Mouse (Mus musculus) hindbrain, embryonic 11.5 days (tissue): ENCODE results near the gene Shroom3. TPM values are rescaled to one million over a fixed set of nuclear protein-coding genes. Genes with fewer than 3 reads are reported as not detected.
A peak's percentile ranks its signal among the peaks of the same experiment; 100 is the strongest.

Source experiments
- ATAC-seq: fragments of 200-750 bp; cut with Nextera tagmentation; 2 replicates; pipeline ENCODE4 v1.8.0; 2017; ENCODE audit warnings: mild to moderate bottlenecking, moderate TSS enrichment, moderate library complexity; ENCODE audit not compliant: low FRiP score
- DNase-seq: peaks from one replicate; pipeline ENCODE4 v3.0.0-alpha.2; 2015; ENCODE audit warnings: low spot score
- H3K27ac ChIP-seq: fragments of 300-500 bp; sonication (generic); 2 replicates; pipeline ENCODE4 v1.5.1; 2014; ENCODE audit warnings: mild to moderate bottlenecking, low read depth, low read length
- H3K27me3 ChIP-seq: fragments of 300-500 bp; sonication (generic); 2 replicates; pipeline ENCODE4 v1.6.1; 2014; ENCODE audit warnings: mild to moderate bottlenecking, low read length, moderate library complexity, mixed read lengths; ENCODE audit not compliant: control insufficient read depth, insufficient read depth
- H3K36me3 ChIP-seq: fragments of 300-500 bp; sonication (generic); 2 replicates; pipeline ENCODE4 v1.6.1; 2014; ENCODE audit warnings: mild to moderate bottlenecking, low read length, moderate library complexity, mixed read lengths; ENCODE audit not compliant: control insufficient read depth, insufficient read depth
- H3K4me1 ChIP-seq: fragments of 300-500 bp; sonication (generic); replicated peaks from 2 replicates; pipeline ENCODE4 v1.6.1; 2014; ENCODE audit warnings: low read length, mixed read lengths; ENCODE audit not compliant: control insufficient read depth, insufficient read depth
- H3K4me2 ChIP-seq: fragments of 300-500 bp; sonication (generic); replicated peaks from 2 replicates; pipeline ENCODE4 v1.6.1; 2014; ENCODE audit warnings: mild to moderate bottlenecking, low read depth, low read length
- H3K4me3 ChIP-seq: fragments of 300-500 bp; sonication (generic); 2 replicates; pipeline ENCODE4 v1.5.1; 2014; ENCODE audit warnings: low read depth, low read length
- H3K9ac ChIP-seq: fragments of 300-500 bp; sonication (generic); 2 replicates; pipeline ENCODE4 v1.6.1; 2014; ENCODE audit warnings: low read depth, low read length
- H3K9me3 ChIP-seq: fragments of 300-500 bp; sonication (generic); 2 replicates; pipeline ENCODE4 v1.6.1; 2016; ENCODE audit warnings: low read length; ENCODE audit not compliant: control insufficient read depth
- WGBS: fragments of 180-500 bp; shearing (Covaris S2); extraction: QIAGEN DNeasy Blood & Tissue Kit; methylation state at CpG from one replicate; pipeline ENCODE4 v1.1.7; 2014; 5-methylcytosine and 5-hydroxymethylcytosine counted together
- polyA plus RNA-seq: library from polyadenylated mRNA; unstranded; fragments of >200 nt; fragmentation: Nextera tagmentation; extraction: Ambion mirVana; gene quantifications from 2 replicates; pipeline ENCODE4 v1.2.1, GENCODE M21; 2014

Gene Shroom3
- polyA plus RNA-seq, 1 experiment from 2014 or later, result 4.8 TPM

DNA sequence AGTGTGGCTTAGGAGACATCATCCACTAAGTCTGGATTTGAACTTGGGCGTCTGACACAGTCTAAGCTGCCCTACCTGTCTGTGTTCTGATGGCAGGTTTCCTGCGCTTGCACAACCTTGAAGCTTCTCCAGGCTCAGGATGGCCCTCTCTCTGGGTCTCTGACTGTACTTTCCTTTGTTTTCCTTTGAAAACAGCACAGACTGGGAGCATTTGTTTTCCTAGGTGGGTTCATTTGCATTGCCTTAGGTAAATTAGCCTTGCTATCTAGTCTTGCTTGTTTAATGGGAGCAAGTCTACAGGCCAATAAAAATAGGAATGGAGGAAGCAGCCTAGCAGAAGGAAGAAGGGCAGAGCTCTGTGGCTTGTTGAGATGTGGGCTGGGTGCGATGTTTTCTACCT is 114.7 kb downstream of the Shroom3 start:
- ATAC-seq, result no peak
- Histone ChIP-seq H3K9ac (no peak overlapping the region), H3K36me3 (no peaks in the 10 kb centered on the region), H3K4me1 (no peaks in the 10 kb centered on the region), H3K27ac (no peak overlapping the region), H3K27me3 (no peaks in the 10 kb centered on the region), H3K9me3 (no peaks in the 10 kb centered on the region), H3K4me3 (no peak overlapping the region), H3K4me2 (no peak overlapping the region)
- WGBS, result 76% methylated on average over 3 of the region's 3 CpGs
- DNase-seq, result no peak

DNA sequence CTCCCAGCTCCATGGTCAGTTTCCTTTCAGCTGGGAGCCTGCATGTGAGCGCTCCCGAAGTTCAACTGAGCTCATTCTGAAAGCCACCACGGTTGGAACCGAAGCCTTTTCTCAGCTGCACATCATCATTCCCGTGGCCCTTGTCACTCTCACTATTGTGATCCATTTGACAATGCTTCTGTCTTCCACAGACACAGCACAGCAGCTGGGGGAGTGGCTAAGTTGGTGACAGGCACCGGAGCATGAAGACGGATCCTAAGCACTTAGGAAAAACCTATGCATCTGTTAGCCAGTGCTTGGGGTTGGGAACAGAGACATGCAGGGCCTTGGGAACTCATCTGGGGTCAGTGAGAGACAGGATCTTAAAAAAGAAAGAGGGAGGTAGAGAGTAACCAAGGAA is 121.1 kb downstream of the Shroom3 start:
- Histone ChIP-seq H3K4me3 (no peak overlapping the region), H3K4me2 (no peak overlapping the region), H3K4me1 (no peaks in the 10 kb centered on the region; the same call in 1 of the 2 replicates), H3K27ac (no peak overlapping the region), H3K27me3 (0 out of 2 replicates have a peak, but pooled peaks cover 3% of the 10 kb centered on the region), H3K9me3 (no peaks in the 10 kb centered on the region), H3K36me3 (no peaks in the 10 kb centered on the region), H3K9ac (no peak overlapping the region)
- DNase-seq, result peak; percentile 45
- WGBS, result 17% methylated on average over 7 of the region's 7 CpGs
- ATAC-seq, result peak; percentile 64; the same call in 1 of the 2 replicates

DNA sequence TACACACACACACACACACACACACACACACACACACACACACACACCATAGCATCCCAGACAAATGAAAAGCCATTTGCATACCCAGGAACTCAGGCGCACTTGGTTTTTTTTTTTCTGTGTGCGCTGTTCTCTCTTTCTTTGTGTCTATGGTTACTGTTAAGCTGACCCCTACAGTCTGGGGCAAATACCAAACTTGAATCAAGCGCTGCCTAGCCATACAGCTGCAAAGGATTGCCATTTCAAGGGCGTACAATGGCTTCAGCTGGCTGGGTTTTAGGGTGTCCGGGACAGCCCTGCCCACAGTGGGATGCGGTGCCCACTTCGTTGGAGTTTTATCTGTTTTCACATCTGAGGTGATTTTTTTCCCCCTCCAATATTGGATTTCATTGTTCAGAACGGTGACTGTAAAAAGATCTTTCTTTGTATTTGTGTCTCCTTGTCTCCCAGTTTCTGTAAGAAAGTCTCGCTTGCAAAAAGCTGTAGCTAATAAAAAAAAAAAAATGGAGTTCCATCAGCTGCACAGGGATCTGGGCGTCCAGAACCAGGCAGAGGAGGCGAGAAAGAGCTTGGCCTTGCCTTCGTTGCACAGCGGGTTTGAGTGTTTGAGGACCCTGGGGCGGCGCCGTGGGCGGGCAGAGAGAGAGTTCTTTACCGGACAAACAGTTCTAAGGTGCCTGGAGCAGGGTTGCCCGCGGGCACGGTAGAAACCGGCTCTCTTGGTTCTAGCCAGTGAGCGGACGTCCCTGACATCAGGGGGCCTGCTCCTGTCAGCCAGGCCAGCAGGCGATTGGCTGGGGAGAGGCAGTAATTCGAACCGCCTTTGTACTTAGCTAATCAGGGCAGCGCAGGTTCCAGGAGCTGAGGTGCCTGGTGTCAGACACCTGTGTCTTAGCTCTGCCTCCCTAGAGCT is 125.5 kb downstream of the Shroom3 start:
- Histone ChIP-seq H3K4me2 (peak overlapping the region; percentile 50), H3K36me3 (no peaks in the 10 kb centered on the region), H3K27ac (peak overlapping the region; percentile 30; the same call in 1 of the 2 replicates), H3K4me3 (peak overlapping the region; percentile 28), H3K9ac (peak overlapping the region; percentile 46; the same call in 1 of the 2 replicates), H3K27me3 (0 out of 2 replicates have a peak, but pooled peaks cover 3% of the 10 kb centered on the region), H3K4me1 (peaks cover 3% of the 10 kb centered on the region; the same call in 1 of the 2 replicates), H3K9me3 (no peaks in the 10 kb centered on the region)
- WGBS, result 5% methylated on average over 28 of the region's 28 CpGs
- DNase-seq (peak; percentile 76), ATAC-seq (peak; percentile 66)

DNA sequence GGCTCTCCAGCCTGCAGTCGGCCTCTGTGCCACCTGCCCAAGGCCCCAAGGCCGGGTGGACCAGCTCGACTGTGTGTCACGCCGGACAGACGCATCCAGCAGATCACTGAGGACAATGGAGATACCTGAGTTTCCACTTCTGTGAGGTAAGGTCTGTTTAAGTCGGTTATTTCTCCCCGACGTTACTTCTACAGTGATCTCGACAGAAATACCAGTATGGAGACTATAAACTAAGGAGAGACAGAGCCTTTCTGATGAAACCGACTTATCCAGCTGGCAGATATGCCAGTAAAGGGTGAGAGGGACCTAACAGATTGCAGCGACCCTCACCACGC is 126.1 kb downstream of the Shroom3 start:
- Histone ChIP-seq H3K9me3 (no peaks in the 10 kb centered on the region), H3K4me1 (peaks cover 3% of the 10 kb centered on the region; the same call in 1 of the 2 replicates), H3K27me3 (0 out of 2 replicates have a peak, but pooled peaks cover 3% of the 10 kb centered on the region), H3K36me3 (no peaks in the 10 kb centered on the region), H3K9ac (peak overlapping the region; percentile 24; the same call in 1 of the 2 replicates), H3K27ac (no peak overlapping the region), H3K4me3 (peak overlapping the region; percentile 28), H3K4me2 (peak overlapping the region; percentile 50)
- WGBS, result 23% methylated on average over 13 of the region's 13 CpGs
- DNase-seq (no peak), ATAC-seq (no peak)

DNA sequence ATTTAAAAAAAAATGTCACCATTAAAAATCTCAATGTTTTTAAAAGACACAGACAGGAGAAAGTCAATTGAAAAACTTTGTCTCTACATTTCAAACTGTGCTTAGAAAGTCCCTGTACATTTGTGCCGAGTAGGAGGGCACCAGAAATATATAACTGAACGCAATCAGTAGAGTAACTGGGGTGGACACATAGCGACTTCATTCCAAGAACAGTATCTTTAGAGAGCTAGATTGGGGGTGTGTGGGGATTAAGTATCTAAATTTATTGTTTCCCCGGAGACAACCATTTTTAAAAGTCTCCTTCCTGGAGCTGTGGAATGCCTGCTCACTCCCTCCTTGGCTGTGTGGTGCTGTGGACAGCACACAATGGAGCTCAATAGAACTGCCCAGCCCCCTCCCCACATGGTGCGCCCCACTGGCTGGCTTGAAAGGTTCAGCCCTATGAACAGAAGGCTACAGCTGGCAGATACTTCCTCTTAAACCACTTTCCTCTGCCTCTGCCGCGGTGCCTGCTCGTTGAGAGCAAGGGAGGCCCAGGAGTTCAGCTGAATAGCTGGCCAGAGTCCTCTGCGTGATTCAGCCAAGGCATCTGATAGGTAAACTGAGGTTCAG is 127.8 kb downstream of the Shroom3 start:
- 0 out of 2 replicates have a peak overlapping the region, but pooled peaks have one; percentile 14 for H3K27ac ChIP-seq
- 0 out of 2 replicates have a peak, but pooled peaks cover 3% of the 10 kb centered on the region for H3K27me3 ChIP-seq
- peak overlapping the region; percentile 15; the same call in 1 of the 2 replicates for H3K4me2 ChIP-seq
- 6% methylated on average over 9 of the region's 9 CpGs for WGBS
- H3K36me3 ChIP-seq, result no peaks in the 10 kb centered on the region
- peak; percentile 80 for ATAC-seq
- H3K9ac ChIP-seq, result no peak overlapping the region
- DNase-seq, result peak; percentile 77
- no peaks in the 10 kb centered on the region for H3K9me3 ChIP-seq
- no peak overlapping the region for H3K4me3 ChIP-seq
- peaks cover 3% of the 10 kb centered on the region; the same call in 1 of the 2 replicates for H3K4me1 ChIP-seq

DNA sequence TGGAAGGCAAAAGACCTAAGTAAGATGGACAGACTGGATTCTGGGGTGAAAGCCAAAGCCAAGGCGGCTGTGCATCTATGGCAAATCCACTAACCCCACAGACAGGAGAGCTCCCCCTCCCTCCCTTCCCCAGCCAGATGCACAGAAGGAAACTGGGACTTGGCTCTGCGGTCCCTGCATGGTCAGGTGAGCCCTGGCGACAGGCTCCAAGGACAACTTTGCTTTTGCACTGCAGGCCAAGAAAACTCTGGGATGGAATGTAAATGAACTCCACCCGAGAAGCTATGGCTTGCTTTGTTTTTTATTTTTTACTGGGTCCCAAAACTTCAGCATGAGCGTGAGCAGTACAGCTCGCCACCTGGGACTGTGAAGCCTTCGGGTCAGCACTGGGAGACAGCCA is 128.5 kb downstream of the Shroom3 start:
- Histone ChIP-seq H3K36me3 (no peaks in the 10 kb centered on the region), H3K4me2 (peak overlapping the region; percentile 11; the same call in 1 of the 2 replicates), H3K27me3 (0 out of 2 replicates have a peak, but pooled peaks cover 3% of the 10 kb centered on the region), H3K27ac (no peak overlapping the region), H3K9me3 (no peaks in the 10 kb centered on the region), H3K4me1 (peaks cover 3% of the 10 kb centered on the region; the same call in 1 of the 2 replicates), H3K9ac (0 out of 2 replicates have a peak overlapping the region, but pooled peaks have one; percentile 7), H3K4me3 (no peak overlapping the region)
- no peak for ATAC-seq
- DNase-seq, result no peak
- 25% methylated on average over 7 of the region's 7 CpGs for whole genome bisulfite sequencing

DNA sequence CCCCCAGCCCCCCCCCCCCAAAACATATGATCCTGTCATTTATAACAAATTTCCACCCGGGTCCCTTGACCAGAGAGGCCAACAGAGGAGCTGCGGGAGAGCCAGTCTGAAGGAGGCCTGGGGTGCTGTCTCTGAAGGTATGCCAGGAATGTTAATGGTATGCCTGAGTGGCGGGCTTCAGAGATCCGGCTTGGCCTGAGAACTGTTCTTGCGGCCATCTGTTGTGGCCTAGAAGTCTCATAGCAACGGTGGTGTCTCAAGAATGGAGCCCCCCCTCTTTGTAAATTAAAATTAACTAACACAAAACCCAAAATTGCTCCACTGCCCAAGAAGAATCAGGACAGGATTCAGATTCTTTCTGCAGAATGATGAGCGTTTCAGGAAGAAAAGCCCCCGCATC is 129.7 kb downstream of the Shroom3 start:
- no peaks in the 10 kb centered on the region for H3K9me3 ChIP-seq
- no peak overlapping the region for H3K27ac ChIP-seq
- H3K9ac ChIP-seq, result no peak overlapping the region
- no peak overlapping the region for H3K4me3 ChIP-seq
- H3K4me2 ChIP-seq, result no peak overlapping the region
- no peaks in the 10 kb centered on the region for H3K36me3 ChIP-seq
- H3K27me3 ChIP-seq, result 0 out of 2 replicates have a peak, but pooled peaks cover 3% of the 10 kb centered on the region
- peak; percentile 68 for ATAC-seq
- DNase-seq, result peak; percentile 57
- 3% methylated on average over 8 of the region's 8 CpGs for WGBS
- peaks cover 3% of the 10 kb centered on the region; the same call in 1 of the 2 replicates for H3K4me1 ChIP-seq

DNA sequence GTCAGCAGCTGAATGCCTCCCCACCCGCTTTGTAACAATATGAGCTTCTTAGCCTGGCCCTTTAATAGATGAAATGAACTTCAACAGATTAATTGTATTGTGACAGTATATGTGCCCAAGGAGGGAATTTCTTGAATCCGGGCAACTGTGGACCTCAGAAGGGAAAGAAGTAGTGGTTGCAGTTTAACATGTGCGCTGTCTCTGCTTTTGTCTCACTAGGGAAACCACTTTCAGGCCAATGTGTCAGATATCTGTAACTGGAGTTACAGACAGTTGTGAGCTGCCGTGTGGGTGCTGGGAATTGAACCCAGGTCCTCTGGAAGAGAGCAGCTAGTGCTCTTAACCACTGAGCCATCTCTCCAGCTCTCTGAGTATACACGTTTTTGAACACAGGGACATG is 130.3 kb downstream of the Shroom3 start:
- 70% methylated on average over 5 of the region's 5 CpGs for WGBS
- no peak for ATAC-seq
- Histone ChIP-seq H3K9me3 (no peaks in the 10 kb centered on the region), H3K4me2 (no peak overlapping the region), H3K27me3 (0 out of 2 replicates have a peak, but pooled peaks cover 3% of the 10 kb centered on the region), H3K4me3 (no peak overlapping the region), H3K36me3 (no peaks in the 10 kb centered on the region), H3K9ac (no peak overlapping the region), H3K27ac (no peak overlapping the region), H3K4me1 (peaks cover 3% of the 10 kb centered on the region; the same call in 1 of the 2 replicates)
- DNase-seq, result no peak
